Mouse (Mus musculus): Measurements from ENCODE around the gene Nol12.

Gene Nol12

GRCm38 (mm10) chr15:78934784-78935320 is at the start of gene Nol12:
TSS of gene Nol12 (plus strand) at chr15:78934933.
- DNase-seq (ENCODE audit: low spot score): peak; percentile 91

- DNase-seq (ENCODE audit: low spot score): peak; percentile 70
These were observed 45.3 kb upstream of the Nol12 start for GRCm38 (mm10) chr15:78889401-78889853.

DNA sequence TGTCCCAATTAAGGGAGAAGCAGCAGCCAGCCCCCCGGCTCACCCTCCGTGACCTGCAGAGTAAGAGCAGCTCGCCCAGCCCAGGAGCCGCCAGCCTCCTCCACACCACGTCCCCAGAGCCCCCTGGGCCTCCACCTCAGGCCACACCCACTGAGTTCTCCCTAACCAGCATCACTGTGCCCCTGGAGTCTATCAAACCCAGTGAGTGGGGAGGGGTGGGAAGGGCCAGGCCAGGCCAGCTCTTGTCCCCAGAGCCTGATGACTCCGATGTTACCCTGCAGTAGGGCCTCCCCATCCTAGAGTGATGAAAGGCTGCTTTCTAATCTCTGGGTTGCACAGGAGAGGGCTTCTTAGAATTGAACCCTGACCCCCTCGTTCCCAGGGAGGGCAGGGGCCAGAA is 42.3 kb upstream of the Nol12 start:
- no peak for DNase-seq (ENCODE audit: low spot score)

GRCm38 (mm10) chr15:78894726-78895125 is 40.0 kb upstream of the Nol12 start:
- DNase-seq (ENCODE audit: low spot score): no peak

- DNase-seq (ENCODE audit: low spot score): no peak
These were observed 39.0 kb upstream of the Nol12 start for GRCm38 (mm10) chr15:78895741-78896140.

- DNase-seq (ENCODE audit: low spot score): peak; percentile 69
These were observed 38.6 kb upstream of the Nol12 start for GRCm38 (mm10) chr15:78896149-78896548.

GRCm38 (mm10) chr15:78897488-78897887 is 37.2 kb upstream of the Nol12 start:
- DNase-seq (ENCODE audit: low spot score): peak; percentile 67

DNA sequence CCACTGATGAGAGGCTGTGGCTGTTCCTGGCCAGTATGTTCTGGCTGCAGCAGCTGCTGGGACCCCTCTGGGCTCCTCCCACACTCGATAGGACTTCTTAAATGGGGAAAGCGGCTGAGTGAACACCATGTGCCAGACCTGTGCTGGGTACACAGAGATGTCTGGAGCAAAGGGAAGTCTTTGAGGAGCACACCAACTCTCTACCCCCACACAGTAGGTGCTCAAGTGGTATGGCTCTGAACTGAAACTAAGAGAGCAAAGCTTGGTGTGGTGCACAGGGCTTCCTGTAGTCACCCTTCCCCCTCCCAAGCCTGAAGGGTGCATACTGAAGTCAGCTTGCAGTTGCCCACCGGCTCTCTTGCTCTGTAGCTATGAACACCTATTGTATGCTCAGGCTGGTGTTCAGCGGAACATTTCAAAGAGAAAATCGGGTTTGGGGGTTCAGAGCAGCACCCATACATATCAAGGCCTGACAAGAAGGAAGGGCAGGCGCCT is 36.2 kb upstream of the Nol12 start:
- DNase-seq (ENCODE audit: low spot score): no peak

DNA sequence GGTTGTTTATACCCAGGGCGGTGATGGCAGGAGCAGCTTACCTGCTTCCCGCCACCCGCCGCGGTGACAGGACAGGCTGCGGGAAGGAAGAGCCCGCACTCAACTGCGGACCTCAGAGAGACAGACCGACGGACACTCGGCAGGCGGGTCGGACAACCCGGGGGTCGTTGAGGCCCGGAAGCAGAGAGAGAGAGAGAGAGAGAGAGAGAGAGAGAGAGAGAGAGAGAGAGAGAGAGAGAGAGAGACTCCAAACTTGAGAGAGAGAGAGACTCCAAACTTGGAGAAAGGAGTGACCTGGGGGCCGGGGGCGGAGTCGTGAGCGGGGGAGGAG is 35.4 kb upstream of the Nol12 start, which contains the start of gene Gm49510:
Gm49510 (plus strand) TSS at position 259 of the 331 bp plus-strand sequence.
- peak; percentile 85 for DNase-seq (ENCODE audit: low spot score)

- DNase-seq (ENCODE audit: low spot score): no peak
These were observed 34.8 kb upstream of the Nol12 start, which contains the start of gene Sh3bp1 for GRCm38 (mm10) chr15:78899740-78900584. TSS of gene Sh3bp1 (plus strand) at chr15:78899768.

DNA sequence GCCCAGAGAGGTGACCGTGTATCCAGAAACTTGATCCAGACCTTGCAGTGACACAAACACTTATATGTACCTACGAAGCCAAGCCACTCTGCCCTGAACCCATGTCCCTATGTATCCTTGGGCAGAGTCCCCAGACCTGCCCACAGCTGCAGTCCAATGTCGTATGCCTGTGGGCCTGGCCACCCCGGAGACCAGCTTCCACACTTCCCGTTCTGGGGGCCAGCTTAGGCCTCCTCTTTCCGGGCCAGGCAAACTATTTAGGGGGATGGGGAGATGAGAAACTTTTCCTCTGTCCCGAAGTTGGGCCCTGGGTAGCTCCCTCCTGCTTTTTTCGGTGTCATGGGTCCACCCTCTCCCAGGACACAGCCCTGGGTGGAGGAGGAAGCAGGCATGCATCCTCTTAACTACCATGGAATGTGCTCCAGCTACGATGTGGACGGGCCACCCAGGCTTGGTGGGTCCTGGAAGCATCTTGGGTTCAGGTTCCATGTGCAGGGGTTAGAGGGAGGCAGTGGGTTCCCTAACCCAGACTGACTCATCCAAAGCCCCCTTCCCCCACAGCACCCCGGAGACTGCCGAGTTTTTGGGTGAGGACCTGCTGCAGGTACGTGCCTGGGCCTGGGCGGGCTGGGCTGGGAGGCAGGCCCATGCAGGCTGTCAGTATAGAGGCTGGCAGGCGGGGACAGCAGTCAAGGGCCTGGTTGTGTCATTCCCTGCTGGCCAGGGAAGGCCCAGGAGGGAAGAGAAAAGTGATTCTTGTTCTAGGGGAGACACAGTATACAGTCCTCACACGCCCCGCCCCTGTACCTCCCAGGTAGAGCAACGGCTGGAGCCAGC is 33.9 kb upstream of the Nol12 start:
- DNase-seq (ENCODE audit: low spot score): no peak

DNA sequence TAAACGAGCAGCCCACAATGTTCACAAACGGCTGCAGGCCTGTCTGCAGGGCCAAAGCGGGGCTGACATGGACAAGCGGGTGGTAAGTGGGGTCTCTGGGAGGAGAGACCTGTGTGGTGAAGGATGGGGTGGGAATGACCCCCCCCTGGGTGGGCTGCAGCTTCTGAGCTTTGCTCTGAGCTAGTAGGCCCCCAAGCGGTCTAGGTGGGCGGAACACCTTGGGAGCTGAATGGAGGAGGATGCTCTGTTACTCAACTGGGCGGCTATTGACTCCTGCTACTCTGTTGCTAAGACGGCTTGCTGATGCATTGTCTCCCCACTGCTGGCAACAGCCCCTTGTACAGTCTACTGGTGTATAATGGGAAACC is 33.3 kb upstream of the Nol12 start:
- no peak for DNase-seq (ENCODE audit: low spot score)

DNA sequence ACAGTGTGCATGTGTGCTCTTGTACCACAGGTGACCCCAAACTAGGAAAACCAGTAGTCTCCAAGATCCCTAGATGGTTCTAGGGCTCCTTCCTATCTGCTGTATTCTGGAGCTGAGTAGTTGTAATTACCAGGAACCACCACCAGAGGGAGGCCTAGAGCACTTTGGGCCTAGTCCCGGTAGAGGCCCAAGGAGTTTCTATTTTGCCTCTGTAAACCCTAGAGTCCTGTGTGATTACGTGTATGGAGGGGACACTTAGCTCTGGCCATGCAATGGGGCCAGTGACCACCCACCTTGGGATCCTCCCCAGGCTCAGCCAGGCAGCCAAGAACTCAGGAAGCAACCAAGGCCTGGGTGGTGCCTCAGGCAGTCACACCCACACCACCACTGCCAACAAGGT is 31.5 kb upstream of the Nol12 start:
- DNase-seq (ENCODE audit: low spot score): no peak

GRCm38 (mm10) chr15:78908399-78908798 is 26.3 kb upstream of the Nol12 start:
- DNase-seq (ENCODE audit: low spot score): no peak

GRCm38 (mm10) chr15:78908982-78909381 is 25.8 kb upstream of the Nol12 start:
- no peak for DNase-seq (ENCODE audit: low spot score)

DNA sequence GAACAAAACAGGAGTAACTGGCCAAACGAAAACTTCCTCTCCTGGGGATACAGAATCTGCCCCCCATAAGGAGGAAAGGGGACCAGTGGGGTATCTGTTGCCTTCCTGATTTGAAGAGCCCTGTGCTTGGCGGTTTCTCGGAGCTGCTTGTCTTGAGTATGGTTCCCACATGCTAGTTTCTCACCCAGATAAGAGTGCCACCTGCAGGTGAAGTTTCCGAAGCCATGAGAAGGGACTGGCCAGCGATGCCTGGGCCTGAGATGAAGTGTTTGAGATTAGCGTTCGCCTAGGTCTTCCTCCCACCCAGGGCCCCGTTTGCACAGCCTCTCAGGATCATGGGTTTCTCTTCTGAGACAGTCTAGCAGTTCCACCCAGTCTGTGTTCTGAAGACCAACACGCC is 22.7 kb upstream of the Nol12 start:
- peak; percentile 41 for DNase-seq (ENCODE audit: low spot score)

- DNase-seq (ENCODE audit: low spot score): peak; percentile 96
These were observed 21.1 kb upstream of the Nol12 start, which contains the start of gene Pdxp for GRCm38 (mm10) chr15:78913632-78914090. TSS of gene Pdxp (plus strand) at chr15:78913919.

DNA sequence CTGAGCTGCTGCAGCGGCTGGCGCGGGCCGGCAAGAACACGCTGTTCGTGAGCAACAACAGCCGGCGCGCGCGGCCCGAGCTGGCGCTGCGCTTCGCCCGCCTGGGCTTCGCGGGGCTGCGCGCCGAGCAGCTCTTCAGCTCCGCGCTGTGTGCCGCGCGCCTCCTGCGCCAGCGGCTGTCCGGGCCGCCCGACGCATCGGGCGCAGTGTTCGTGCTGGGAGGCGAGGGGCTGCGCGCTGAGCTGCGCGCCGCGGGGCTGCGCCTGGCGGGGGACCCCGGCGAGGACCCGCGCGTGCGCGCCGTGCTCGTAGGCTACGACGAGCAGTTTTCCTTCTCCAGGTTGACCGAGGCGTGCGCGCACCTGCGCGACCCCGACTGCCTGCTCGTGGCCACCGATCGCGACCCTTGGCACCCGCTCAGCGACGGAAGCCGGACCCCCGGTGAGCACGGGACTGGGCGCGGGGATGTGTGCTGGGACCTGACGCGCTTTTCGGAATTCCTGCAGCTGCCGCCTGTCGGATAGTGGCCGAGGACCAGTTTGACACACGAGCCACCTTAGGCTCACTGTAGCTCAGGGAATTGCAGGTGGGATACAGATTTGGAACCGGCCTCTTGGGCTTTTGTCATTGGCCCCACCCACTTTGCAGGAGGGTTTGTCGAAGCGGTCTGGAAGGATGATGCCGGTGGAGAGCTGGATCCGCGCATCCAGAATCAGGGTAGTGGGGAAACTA is 20.5 kb upstream of the Nol12 start:
- peak; percentile 36 for DNase-seq (ENCODE audit: low spot score)

GRCm38 (mm10) chr15:78914823-78915659 is 19.7 kb upstream of the Nol12 start:
- DNase-seq (ENCODE audit: low spot score): no peak

DNA sequence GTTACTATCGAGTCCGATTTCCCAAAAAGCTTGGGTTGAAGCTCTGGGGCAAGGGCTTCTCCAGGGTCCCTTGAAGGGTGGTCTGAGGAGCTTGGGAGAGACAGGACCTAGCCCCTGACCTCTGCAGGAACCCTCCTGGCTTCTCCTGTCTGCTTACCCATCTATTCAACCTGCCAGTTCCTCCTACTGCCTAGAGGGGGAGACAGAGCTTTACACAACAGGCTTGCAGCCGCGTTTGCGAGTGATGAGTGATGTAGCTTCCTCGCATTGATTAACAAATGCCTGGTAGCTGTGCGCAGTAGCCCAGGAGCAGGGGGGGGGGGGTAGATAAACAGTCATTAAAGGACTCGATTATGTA is 19.1 kb upstream of the Nol12 start:
- DNase-seq (ENCODE audit: low spot score): peak; percentile 61

All from yolk sac, embryonic 10.5 days (tissue).